Mouse (Mus musculus) midbrain, embryonic 12.5 days (tissue): Measurements from ENCODE around the gene Acad10. TPM values are rescaled to one million over a fixed set of nuclear protein-coding genes. Genes with fewer than 3 reads are reported as not detected.

Source experiments
- ATAC-seq: fragments of 200-750 bp; cut with Nextera tagmentation; 2 replicates; pipeline ENCODE4 v1.8.0; 2017; ENCODE audit warnings: low read depth, moderate TSS enrichment, moderate library complexity; ENCODE audit not compliant: low FRiP score
- H3K27ac ChIP-seq: fragments of 300-500 bp; sonication (generic); replicated peaks from 2 replicates; pipeline ENCODE4 v1.5.1; 2016; ENCODE audit warnings: mild to moderate bottlenecking
- H3K27me3 ChIP-seq: fragments of 300-500 bp; sonication (generic); 2 replicates; pipeline ENCODE4 v1.6.1; 2016; ENCODE audit warnings: mild to moderate bottlenecking
- H3K36me3 ChIP-seq: fragments of 300-500 bp; sonication (generic); 2 replicates; pipeline ENCODE4 v1.6.1; 2016
- H3K4me1 ChIP-seq: fragments of 300-500 bp; sonication (generic); 2 replicates; pipeline ENCODE4 v1.6.1; 2016
- H3K4me2 ChIP-seq: fragments of 300-500 bp; sonication (generic); replicated peaks from 2 replicates; pipeline ENCODE4 v1.6.1; 2016; ENCODE audit warnings: mild to moderate bottlenecking, moderate library complexity
- H3K4me3 ChIP-seq: fragments of 300-500 bp; sonication (generic); 2 replicates; pipeline ENCODE4 v1.5.1; 2016; ENCODE audit warnings: mild to moderate bottlenecking
- H3K9ac ChIP-seq: fragments of 300-500 bp; sonication (generic); replicated peaks from 2 replicates; pipeline ENCODE4 v1.6.1; 2016; ENCODE audit warnings: mild to moderate bottlenecking, moderate library complexity
- H3K9me3 ChIP-seq: fragments of 300-500 bp; sonication (generic); 2 replicates; pipeline ENCODE4 v1.6.1; 2016; ENCODE audit warnings: mild to moderate bottlenecking
- WGBS: fragments of 180-500 bp; shearing (Covaris S2); methylation state at CpG from one replicate; pipeline ENCODE4 v1.1.7; 2016; 5-methylcytosine and 5-hydroxymethylcytosine counted together
- polyA plus RNA-seq: library from polyadenylated mRNA; unstranded; fragments of >200 nt; fragmentation: Nextera tagmentation; extraction: Ambion mirVana; gene quantifications from 2 replicates; pipeline ENCODE4 v1.2.1, GENCODE M21; 2016

Gene Acad10
- polyA plus RNA-seq, 1 experiment from 2014 or later, result 2.3 TPM

DNA sequence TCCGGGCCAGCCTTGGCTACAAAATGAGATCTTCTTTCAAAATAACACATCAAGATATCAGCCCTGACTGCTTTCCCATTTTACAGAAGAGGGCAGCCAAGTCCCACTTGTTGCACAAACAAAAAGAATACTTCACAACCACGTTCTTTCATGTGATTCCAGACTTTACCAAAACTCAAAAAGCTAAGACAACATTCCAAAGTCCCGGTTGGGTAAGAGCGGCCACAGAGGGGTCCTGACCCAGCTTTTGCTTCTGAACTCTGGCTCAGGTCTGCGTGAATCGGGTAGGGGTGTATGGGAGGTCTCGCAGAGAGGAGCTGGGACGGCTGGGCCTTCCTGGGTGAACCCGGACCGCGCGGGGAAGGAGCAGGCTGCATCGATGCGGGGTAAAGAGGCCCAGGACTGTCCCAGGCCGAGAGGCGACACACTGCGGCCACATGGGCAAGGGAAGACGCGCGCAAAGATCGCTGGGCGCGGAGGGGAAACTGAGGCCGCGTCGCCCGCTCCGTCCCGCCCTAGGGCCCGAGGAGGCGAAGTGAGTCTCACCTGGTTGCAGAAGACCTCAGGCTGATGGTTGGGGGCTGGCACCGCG is 67.4 kb downstream of the Acad10 start:
- H3K36me3 ChIP-seq, result no peaks in the 10 kb centered on the region
- peak overlapping the region; percentile 62 for H3K4me3 ChIP-seq
- no peak overlapping the region for H3K27ac ChIP-seq
- H3K4me2 ChIP-seq, result peak overlapping the region; percentile 78
- 5% methylated on average over 33 of the region's 33 CpGs for WGBS
- ATAC-seq, result peak; percentile 56; the same call in 1 of the 2 replicates
- peaks cover 18% of the 10 kb centered on the region for H3K27me3 ChIP-seq
- peaks cover 13% of the 10 kb centered on the region for H3K4me1 ChIP-seq
- no peaks in the 10 kb centered on the region for H3K9me3 ChIP-seq
- H3K9ac ChIP-seq, result peak overlapping the region; percentile 69

DNA sequence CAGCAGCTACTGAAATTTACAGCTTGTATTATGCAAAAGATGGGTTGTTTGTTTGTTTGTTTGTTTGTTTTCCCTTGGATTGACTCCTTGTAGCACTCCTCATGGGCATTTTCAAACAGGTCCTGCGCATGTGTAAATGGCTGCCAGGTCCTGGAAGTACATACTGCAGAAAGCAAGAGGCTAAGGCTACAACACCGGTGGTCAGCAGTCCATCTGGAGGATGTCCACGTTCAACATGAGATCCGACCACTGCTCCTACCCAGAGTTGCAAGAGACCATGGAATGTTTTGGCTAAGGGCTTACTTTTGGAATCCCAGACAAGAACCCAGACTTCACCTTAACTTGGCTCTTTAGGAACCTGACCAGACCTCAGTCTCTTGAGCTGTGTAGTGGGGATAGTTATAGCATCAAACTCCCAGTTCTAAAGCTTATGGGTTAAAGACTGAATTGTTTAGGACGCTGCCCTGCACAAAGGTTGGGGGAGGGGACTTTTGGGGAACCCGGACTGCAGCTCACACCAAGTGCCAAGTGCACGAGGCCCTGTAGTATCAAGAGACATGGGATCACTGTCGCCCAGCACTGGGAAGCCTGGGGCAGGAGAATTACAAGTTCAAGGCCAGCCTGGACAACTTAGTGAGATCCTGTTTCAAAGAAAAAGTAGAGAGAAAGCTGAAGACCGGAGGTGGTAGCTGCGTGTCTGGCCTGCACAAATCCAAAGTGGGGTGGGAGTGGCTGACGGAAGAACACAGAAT is 68.1 kb downstream of the Acad10 start:
- WGBS, result 68% methylated on average over 11 of the region's 11 CpGs
- peak overlapping the region; percentile 78 for H3K4me2 ChIP-seq
- ATAC-seq, result no peak
- no peak overlapping the region for H3K9ac ChIP-seq
- no peaks in the 10 kb centered on the region for H3K9me3 ChIP-seq
- peak overlapping the region; percentile 62; the same call in 1 of the 2 replicates for H3K4me3 ChIP-seq
- peaks cover 13% of the 10 kb centered on the region for H3K4me1 ChIP-seq
- peaks cover 18% of the 10 kb centered on the region for H3K27me3 ChIP-seq
- H3K36me3 ChIP-seq, result no peaks in the 10 kb centered on the region
- no peak overlapping the region for H3K27ac ChIP-seq

DNA sequence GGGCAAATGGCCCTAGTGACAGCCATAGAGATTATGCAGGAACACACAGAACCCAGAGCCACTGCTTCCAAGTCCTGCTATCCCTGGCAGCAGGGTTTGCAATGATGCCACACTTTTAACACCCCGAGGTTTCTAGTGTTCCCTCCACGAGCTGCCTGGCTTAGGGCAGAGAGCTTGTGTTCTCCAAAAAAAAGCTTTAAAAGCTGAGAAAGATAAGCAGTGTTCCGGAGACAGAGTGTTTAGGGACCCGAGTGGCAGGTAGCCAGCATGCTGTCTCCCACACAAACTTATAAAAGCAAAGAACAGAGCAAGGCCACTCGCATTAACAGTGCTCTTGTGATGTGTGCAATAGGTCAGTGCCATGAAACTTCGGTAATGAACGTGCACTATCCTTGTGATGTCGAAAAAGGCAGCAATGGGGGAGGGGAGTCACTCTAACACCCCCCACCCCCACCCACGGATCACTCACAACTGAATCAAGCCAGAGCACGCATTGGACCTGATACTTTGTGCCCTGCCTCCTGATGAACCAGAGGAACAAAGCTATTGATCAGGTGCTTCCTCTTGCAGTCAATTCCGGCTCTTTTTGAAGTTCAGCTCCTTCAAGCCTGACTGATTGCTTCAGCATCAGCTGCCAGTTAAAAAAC is 68.8 kb downstream of the Acad10 start:
- ATAC-seq, result no peak
- WGBS, result 84% methylated on average over 11 of the region's 11 CpGs
- no peak overlapping the region for H3K9ac ChIP-seq
- no peaks in the 10 kb centered on the region for H3K36me3 ChIP-seq
- peaks cover 18% of the 10 kb centered on the region for H3K27me3 ChIP-seq
- H3K4me1 ChIP-seq, result peaks cover 13% of the 10 kb centered on the region
- H3K4me3 ChIP-seq, result no peak overlapping the region
- H3K4me2 ChIP-seq, result no peak overlapping the region
- no peak overlapping the region for H3K27ac ChIP-seq
- H3K9me3 ChIP-seq, result no peaks in the 10 kb centered on the region

DNA sequence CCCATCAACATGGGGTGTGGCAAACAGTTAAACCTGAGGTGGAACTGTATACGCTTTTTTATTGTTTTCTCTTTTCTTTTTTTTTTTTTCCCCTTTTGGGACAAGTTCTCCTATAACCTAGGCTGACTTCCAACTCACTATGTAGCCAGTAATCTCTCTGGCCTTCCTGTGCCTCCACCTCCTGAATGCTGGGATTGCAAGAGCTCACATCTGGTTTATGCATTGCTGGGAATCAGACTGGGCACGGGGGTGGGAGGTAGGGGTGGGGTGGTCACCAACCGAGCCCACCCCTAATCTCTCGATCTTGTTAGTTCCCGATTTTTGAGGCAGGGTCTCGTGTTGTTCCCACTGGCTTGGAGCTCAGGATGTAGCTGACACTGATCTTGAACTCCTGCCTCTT is 70.4 kb downstream of the Acad10 start:
- Histone ChIP-seq H3K4me3 (no peak overlapping the region), H3K27me3 (peaks cover 9% of the 10 kb centered on the region; the same call in 1 of the 2 replicates), H3K27ac (no peak overlapping the region), H3K9ac (no peak overlapping the region), H3K9me3 (no peaks in the 10 kb centered on the region), H3K4me1 (peaks cover 13% of the 10 kb centered on the region), H3K36me3 (no peaks in the 10 kb centered on the region), H3K4me2 (no peak overlapping the region)
- WGBS, result 88% methylated on average over 6 of the region's 6 CpGs
- no peak for ATAC-seq

DNA sequence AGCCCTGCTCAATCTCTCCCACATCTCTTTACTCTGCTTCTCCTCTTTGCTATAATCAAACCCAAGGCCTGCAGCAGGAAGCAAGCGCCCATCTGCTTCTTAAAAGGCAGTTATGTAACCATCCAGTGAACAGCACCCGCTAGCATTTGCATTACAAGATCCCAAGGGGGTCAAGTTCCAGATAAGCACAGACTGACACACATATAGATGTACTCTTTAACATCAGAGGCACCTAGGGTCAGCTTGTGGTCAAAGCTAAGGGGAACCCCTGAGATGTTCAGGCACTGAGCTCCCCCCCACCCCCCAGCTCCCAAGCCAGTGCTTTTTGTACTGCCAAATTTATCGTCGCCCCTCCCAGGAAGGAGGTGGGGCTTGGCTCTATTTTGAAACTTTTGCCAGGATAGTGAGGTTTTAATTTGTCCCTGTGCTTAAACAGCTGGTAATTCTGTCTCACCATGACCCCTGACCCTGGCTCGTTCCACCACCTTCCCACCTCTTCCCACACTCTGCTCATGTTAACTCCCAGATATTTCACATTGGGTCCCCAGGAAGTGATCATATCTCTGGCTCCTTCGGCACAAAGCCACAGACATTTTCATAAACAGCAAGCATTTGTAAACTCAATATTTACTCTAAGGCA is 73.8 kb downstream of the Acad10 start:
- peaks cover under 1% of the 10 kb centered on the region; the same call in 1 of the 2 replicates for H3K27me3 ChIP-seq
- no peak overlapping the region for H3K4me3 ChIP-seq
- no peaks in the 10 kb centered on the region for H3K36me3 ChIP-seq
- no peaks in the 10 kb centered on the region for H3K4me1 ChIP-seq
- 77% methylated on average over 6 of the region's 6 CpGs for WGBS
- H3K27ac ChIP-seq, result no peak overlapping the region
- no peak for ATAC-seq
- H3K9ac ChIP-seq, result no peak overlapping the region
- no peak overlapping the region for H3K4me2 ChIP-seq
- no peaks in the 10 kb centered on the region for H3K9me3 ChIP-seq

DNA sequence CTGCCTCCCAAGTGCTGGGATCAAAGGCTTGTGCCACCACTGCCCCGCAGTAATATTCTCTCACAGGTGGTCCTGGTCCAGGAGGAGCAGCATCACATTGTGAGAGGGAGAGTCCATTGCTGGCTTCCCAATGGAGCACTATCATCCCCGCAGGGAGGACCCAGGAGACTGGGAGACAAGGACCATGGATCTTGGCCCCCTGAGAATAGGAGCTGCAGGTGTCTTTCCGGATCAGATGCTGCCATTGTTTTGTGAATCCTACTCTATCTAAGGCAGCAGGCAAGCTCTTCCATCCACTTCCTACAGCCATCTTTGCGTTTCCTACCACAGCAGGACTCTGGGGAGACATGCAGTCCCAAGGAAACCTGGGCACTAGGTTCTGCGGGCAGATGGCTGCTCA is 74.6 kb downstream of the Acad10 start:
- Histone ChIP-seq H3K9me3 (no peaks in the 10 kb centered on the region), H3K9ac (no peak overlapping the region), H3K4me2 (no peak overlapping the region), H3K36me3 (no peaks in the 10 kb centered on the region), H3K4me1 (no peaks in the 10 kb centered on the region), H3K27me3 (no peaks in the 10 kb centered on the region), H3K27ac (no peak overlapping the region), H3K4me3 (no peak overlapping the region)
- 83% methylated on average over 5 of the region's 5 CpGs for WGBS
- no peak for ATAC-seq

DNA sequence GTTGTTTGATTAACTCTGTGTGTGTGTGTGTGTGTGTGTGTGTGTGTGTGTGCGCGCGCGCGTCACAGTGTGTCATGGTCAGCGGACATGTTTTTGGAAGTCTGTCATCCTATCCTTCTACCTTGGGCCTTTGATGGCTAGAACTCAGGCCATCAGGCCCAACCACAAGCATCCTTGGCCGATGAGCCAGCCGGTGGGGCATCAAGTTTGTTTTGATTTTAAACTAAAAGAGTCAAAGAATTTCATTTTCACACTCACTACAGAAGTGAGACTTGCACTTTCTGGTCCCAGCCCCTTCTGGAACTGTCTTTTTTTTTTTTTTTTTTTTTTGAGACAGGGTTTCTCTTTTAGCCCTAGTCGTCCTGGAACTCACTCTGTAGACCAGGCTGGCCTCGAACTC is 75.3 kb downstream of the Acad10 start:
- H3K27ac ChIP-seq, result no peak overlapping the region
- WGBS, result 87% methylated on average over 10 of the region's 10 CpGs
- ATAC-seq, result no peak

DNA sequence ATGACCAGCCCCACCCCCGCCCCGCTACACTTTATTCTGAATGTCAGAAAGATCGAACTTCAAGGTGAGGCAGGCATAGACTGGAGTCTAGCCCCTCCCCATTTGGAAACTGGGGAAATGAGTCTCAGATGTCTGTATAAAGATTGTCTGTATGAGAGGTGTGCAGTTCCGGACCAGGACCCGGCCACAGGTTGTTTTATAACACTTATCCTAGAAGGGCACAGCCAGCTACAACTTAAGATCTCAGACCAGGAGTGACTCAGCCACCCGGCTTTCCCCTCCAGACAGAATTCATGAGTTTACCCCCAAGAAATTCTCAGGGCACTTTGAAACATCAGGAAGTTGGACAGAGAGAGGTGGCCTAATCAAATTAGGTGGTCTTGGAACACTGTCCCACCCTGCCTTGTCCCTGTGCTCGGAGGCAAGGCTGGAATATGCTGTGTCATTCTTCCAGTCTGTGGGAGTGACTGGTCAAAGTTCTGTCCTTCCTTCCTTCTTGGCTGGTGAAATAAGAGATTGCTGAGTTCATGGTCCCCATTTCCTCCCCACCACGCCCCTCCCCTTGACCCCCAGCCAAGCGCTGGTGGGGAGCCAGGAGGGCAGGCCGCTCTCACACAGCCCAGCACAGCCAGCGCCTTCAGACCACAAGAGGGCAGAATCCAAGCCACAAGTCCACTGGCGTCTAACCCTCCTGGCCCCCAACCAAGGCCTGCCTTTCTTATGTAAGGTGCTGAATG is 76.4 kb downstream of the Acad10 start:
- Histone ChIP-seq H3K9me3 (no peaks in the 10 kb centered on the region), H3K4me1 (no peaks in the 10 kb centered on the region), H3K4me3 (no peak overlapping the region), H3K9ac (no peak overlapping the region), H3K27me3 (no peaks in the 10 kb centered on the region), H3K36me3 (peaks cover 11% of the 10 kb centered on the region; the same call in 1 of the 2 replicates), H3K4me2 (no peak overlapping the region), H3K27ac (no peak overlapping the region)
- ATAC-seq, result no peak
- WGBS, result 59% methylated on average over 12 of the region's 12 CpGs

More for the DNA sequence above, 75.3 kb downstream of the Acad10 start:
- Histone ChIP-seq H3K4me2 (no peak overlapping the region), H3K36me3 (peaks cover 4% of the 10 kb centered on the region; the same call in 1 of the 2 replicates), H3K27me3 (no peaks in the 10 kb centered on the region), H3K9ac (no peak overlapping the region), H3K9me3 (no peaks in the 10 kb centered on the region), H3K4me1 (no peaks in the 10 kb centered on the region), H3K4me3 (no peak overlapping the region)

DNA sequence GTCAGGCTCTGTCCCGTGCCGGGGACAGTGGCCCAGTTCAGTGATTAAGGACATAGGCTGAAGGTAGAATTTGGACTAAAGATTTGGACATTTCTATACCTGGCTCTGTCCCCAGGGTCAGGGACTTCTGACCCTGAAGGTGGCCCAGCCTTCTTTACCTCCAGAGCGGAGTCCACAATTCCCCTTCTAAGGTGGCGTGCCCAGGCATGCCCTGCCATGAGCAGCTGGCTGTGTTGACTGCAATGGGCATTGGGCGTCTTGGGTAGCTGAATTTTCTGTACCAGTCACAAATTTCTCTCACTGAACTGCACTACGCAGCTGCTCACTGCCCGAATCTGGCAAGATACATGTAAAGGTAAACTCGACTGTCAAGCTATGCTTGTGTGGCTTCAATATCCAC is 78.4 kb downstream of the Acad10 start:
- no peaks in the 10 kb centered on the region for H3K27me3 ChIP-seq
- H3K4me2 ChIP-seq, result no peak overlapping the region
- ATAC-seq, result no peak
- 90% methylated on average over 8 of the region's 8 CpGs for WGBS
- H3K9me3 ChIP-seq, result no peaks in the 10 kb centered on the region
- no peaks in the 10 kb centered on the region for H3K4me1 ChIP-seq
- no peak overlapping the region for H3K27ac ChIP-seq
- no peak overlapping the region for H3K9ac ChIP-seq
- H3K4me3 ChIP-seq, result no peak overlapping the region
- peaks cover 11% of the 10 kb centered on the region; the same call in 1 of the 2 replicates for H3K36me3 ChIP-seq

DNA sequence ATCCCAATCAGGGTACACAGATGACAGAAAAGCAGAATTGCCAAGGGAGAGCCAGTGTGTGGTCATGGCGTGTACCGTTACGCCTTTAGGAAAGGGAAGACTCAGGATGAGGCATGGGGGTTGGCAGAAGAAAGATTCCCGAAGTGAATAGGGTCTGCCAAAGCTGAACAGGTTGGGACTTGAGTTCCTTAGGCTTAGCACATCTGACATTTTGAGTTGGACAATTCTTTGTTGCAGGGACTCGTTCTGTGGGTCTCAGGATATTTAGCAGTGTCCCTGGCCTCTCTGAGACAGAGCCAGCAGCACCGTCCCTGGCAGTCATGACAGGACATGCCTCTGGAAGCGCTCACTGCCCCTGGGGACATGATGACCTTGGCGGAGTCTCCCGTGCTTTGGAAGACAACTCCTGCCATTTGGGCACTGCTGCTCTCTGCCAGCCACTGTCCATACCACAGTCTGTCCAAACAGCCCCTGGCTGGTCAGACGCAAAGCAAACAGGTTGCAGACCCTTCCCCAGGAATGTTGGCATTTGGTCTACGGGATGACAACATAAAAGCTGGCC is 83.3 kb downstream of the Acad10 start:
- Histone ChIP-seq H3K27ac (no peak overlapping the region), H3K36me3 (peaks cover 12% of the 10 kb centered on the region; the same call in 1 of the 2 replicates), H3K9me3 (no peaks in the 10 kb centered on the region), H3K4me2 (no peak overlapping the region), H3K4me1 (no peaks in the 10 kb centered on the region), H3K27me3 (no peaks in the 10 kb centered on the region), H3K9ac (no peak overlapping the region), H3K4me3 (no peak overlapping the region)
- no peak for ATAC-seq
- 92% methylated on average over 11 of the region's 11 CpGs for WGBS

DNA sequence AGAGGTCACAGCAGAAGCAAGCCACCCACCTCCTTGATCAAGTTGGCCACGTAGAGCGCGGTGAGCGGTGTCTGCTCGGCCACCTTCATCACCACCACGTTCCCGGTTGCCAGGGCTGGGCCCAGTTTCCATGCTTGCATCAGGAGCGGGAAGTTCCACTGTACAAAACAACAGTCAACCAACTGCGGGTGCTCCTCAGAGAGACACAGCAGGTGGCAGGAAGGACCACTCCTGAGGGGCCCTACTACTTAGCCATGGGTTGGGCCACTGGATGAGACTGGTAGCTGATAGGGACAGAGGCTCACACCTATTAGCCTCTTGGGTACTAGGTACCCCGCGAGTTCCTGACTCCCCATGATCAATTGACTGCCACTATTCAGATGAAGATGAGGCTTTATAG is 84.4 kb downstream of the Acad10 start:
- Histone ChIP-seq H3K4me1 (no peaks in the 10 kb centered on the region), H3K4me2 (no peak overlapping the region), H3K9me3 (no peaks in the 10 kb centered on the region), H3K36me3 (peaks cover 18% of the 10 kb centered on the region; the same call in 1 of the 2 replicates), H3K27me3 (no peaks in the 10 kb centered on the region), H3K27ac (no peak overlapping the region), H3K4me3 (no peak overlapping the region), H3K9ac (no peak overlapping the region)
- no peak for ATAC-seq
- WGBS, result 92% methylated on average over 11 of the region's 11 CpGs
